Mouse (Mus musculus): ENCODE measurements at regions not wholly inside any gene's neighbourhood (a gene's known extent, or its start where the extent isn't known, plus 50 kb on each side); places are given as distances from the start of the nearest gene placed in this dataset.

DNA sequence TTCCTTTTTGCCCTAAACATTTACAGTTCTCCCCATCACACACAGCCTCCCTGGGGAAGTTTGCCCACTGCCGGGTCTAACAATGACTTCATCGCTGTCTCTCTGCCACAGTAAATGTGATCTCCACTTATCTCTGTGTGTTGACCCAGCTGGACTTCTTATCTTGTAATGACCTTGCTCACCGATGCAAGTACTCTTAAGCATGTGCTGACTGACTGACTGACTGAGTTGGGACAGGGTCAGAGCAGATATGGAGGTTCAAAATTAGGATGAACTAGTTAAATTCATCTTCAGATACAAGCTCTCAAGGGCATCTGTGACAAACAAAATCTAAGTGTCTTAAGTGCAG is 196.2 kb downstream of the Gm26897 start:
- no peak for ATAC-seq (replicated peaks; ENCODE audit: insufficient number of reproducible peaks, low FRiP score, low TSS enrichment, poor library complexity, severe bottlenecking)

DNA sequence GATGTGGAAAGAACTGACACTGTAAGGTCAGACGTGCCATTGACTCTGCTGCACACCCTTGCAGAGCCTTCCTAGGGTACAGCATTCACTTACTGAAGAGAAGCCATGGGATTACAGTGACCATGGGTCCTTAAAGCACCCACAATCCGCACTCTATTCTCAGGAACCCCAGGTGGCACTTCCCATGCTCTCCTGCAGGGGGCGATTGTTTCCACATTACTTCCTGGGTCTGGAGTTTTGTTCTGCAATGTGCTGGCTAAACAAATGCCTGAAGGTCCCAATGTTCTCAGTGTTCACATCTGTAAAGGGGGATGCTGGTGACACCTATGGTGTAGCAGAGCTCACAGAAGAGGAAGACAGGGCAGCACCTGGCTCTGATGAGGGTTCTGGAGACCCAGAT is 198.0 kb downstream of the Gm26897 start:
- ATAC-seq (replicated peaks; ENCODE audit: insufficient number of reproducible peaks, low FRiP score, low TSS enrichment, poor library complexity, severe bottlenecking) = no peak

DNA sequence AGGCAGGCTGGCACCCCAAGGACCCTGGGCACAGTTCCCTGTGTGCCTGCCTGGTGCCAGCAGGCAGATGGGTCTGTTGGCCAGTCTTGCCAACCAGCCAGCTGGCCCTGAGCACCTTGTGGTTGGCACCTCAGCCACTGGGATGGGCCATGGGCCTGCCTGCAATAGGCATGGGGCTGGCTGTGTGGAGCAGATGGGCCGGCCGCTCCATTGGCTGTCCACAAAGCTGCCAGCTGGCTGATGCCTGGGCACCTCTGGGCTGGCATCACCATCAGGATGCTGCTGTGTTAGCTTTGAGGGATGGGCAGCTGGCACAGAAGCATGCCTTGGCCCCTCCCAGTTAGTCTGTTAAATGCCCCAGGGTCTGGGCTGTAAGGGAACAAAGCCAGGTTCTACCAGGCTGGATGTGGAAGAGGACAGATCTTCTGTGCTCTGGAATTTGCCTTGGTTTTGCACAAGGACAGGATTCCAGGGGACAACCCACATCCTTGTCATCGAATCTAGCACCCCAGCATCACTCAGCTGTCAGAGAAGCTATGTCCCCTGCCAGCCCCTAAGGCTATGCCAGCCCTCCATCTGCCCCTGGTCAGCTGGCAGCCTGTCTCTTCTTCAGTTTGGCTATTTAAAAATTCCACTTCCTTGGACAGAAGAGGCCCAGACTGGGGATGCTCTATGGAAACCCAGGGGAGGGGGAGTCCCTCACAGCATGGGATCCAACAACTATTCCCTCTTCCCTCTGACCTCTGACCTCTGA is 201.8 kb downstream of the Gm26897 start:
- no peak for ATAC-seq (replicated peaks; ENCODE audit: insufficient number of reproducible peaks, low FRiP score, low TSS enrichment, poor library complexity, severe bottlenecking)

DNA sequence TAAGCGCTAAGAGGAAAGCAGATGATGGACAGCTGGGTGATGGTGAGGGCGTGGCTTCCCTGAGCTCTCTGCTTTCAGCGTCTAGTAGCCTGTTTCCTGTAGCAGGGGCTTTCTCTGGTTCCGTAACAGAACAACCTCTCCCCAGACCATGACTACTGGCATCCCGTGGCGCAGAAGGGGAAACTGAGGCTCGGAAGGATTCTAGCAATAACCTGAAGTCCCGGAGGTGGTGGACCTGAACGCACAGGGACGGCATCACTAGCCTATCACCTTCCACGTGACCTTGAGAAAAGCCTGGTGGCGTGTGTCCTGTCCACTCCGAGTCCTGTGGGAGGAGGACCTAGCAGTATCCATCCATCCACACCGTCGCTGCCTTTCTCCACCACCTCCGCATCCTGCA is 208.1 kb downstream of the Gm26897 start:
- ATAC-seq (replicated peaks; ENCODE audit: insufficient number of reproducible peaks, low FRiP score, low TSS enrichment, poor library complexity, severe bottlenecking) = no peak

DNA sequence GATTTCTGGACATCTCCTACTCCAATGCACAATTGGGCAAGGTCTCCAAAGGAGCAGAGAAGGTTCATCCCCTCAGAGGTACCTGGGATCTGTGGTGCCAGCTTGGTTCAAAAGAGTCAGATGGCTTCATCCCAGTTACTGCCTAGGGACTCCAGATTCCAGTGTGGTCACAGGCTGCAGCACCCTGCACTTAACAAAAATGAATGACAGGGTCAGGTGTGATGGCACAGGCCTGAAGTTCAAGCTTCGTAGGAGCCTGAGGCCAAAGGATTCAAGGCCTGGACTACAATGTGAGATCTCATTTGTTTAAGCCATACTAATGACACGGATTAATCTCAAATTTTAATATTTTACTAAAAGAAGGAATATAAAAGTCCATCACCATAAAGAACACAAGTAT is 209.1 kb downstream of the Gm26897 start:
- no peak for ATAC-seq (replicated peaks; ENCODE audit: insufficient number of reproducible peaks, low FRiP score, low TSS enrichment, poor library complexity, severe bottlenecking)

DNA sequence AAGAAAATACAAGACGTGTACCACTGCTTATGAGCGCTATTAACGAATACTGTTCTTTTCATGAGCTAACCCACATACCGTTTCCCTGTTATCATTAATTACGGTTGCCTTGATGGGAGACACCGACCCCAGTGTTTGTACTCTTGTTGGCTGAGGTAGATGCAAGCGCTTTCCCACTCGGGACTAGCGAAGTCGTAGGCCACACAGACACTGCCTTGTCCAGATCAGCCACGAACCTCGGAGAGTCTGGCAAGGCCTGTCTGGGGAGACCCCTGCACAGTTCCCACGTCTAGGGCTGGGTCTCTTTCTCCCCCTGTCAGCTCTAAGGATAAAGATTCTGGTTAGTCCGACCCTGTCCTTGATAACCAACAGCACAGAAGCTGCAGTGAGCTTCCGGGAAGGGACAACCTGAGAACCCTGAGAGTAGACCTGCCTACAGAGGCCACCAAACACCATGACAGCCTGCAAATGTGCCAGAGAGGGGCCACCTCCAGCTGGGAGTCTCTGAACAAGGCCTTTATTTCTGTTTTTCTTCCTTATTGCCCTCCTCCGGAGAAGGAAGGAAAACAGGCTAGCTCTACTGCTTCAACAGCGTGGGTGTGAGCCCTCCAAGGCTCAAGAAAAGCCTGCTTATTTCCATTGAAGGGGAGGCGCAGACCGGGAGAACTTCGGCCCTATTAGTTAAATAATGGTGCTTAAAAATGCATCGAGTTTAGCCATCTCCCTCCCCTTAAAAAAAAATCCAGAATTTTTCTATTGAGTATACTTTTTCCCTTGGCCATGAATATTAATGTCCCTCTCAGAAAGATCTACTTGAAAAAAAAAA is 209.8 kb downstream of the Gm26897 start:
- ATAC-seq (replicated peaks; ENCODE audit: insufficient number of reproducible peaks, low FRiP score, low TSS enrichment, poor library complexity, severe bottlenecking) = no peak

DNA sequence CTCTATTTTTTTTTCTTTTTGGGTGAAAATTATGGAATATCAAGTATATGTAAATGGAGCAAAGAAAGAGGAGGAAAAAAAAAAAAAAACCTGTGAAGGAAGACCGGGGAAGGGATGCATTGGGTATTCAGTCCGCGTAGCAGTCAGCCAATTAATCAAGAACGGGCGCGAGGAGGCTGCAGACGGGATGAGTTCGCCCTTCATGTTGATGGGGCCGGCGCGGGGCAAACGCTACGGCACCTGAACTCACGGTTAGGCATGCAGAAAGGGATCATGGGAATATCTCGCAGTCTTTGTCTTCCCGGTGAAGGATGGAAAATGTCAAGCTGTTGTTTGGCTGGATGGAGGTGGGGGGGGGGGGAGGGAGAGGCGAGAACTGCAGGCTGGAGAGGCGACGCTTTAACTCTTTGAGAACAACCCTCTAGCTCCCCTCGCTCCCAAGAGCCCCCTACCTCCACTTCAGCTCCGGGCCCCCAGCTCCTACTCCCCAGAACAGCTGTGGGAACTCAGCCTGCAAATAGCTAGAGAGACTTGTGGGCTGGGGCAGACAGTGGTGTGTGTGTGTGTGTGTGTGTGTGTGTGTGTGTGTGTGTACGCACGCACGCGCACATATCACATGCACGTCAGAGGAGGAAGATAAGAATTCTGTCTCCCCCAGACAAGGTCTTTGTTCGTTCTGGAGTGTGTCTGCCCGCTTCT is 210.7 kb downstream of the Gm26897 start:
- ATAC-seq (replicated peaks; ENCODE audit: insufficient number of reproducible peaks, low FRiP score, low TSS enrichment, poor library complexity, severe bottlenecking) = no peak

DNA sequence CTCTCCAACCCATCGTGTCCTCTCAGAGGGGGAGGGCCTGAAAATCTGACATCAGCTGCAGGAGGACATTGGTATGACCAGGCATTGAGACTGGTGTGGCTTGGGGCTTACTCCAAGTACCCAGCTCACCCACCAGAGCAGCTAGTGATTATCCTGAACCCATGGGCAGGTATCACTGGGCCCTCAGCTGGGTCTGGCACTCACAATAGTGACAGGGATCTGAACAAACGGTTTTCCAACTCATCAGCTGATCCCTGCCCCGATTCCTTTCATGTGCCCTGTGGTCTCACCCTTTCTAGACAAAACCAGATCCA is 211.2 kb downstream of the Gm26897 start:
- no peak for ATAC-seq (replicated peaks; ENCODE audit: insufficient number of reproducible peaks, low FRiP score, low TSS enrichment, poor library complexity, severe bottlenecking)

DNA sequence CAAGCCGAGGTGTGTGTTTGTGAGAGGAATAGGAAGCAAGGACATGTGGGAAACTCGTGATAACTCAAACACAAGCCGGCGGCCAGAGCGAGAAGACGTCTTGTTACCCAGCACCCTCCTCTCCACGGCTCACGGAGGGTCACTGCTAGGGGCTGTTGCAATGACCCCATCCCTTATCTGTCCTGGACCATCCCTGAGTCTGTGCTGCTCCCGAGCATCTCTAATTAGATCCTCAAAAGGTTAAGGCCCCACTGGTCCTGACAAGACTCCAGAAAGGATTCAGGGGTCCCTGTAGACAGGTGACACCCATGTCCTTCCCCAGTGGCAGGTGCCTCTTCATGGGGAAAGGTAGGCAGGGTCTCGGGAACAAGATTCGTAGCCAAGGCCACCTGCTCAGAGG is 212.6 kb downstream of the Gm26897 start:
- ATAC-seq (replicated peaks; ENCODE audit: insufficient number of reproducible peaks, low FRiP score, low TSS enrichment, poor library complexity, severe bottlenecking) = no peak

DNA sequence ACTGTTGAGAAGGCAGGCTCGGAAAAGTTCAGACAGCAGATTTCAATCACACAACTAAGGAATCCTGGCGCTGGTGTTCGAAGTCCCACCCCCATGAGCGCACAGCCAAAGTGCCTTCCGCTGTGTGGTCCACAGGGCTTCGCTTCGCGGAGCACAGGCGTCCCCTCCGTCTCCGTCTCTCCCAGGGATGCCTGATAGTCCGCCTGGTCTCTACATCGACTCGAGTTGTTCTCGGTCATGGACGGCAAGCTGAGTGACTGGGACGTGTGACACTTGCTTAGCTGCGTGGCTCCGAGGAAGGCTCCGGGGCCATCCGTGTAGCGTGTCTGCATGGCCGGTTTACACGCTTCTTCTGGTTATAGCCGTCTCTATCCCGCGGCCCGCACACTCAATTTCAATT is 224.0 kb downstream of the Gm26897 start:
- ATAC-seq (replicated peaks; ENCODE audit: insufficient number of reproducible peaks, low FRiP score, low TSS enrichment, poor library complexity, severe bottlenecking) = no peak

DNA sequence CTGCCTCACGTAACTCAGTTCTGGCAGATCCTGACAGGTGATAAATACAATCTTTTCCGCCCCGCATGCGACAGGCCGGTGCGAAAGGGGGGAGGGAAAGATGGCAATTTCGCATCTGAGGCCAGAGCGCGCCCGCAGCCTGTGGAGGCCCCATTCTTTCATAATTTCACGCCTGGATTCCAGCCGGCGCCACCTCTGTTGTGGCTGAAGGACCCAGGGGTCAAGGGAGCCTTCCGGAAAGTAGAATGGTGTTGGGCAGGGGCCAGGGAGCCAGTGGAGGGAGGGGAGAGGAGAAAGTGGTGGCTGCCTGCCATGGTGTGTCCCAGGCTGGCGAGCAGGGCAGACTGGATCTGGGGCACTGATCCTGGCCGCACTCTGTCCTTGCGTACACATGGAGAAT is 224.5 kb downstream of the Gm26897 start:
- ATAC-seq (replicated peaks; ENCODE audit: insufficient number of reproducible peaks, low FRiP score, low TSS enrichment, poor library complexity, severe bottlenecking) = no peak

DNA sequence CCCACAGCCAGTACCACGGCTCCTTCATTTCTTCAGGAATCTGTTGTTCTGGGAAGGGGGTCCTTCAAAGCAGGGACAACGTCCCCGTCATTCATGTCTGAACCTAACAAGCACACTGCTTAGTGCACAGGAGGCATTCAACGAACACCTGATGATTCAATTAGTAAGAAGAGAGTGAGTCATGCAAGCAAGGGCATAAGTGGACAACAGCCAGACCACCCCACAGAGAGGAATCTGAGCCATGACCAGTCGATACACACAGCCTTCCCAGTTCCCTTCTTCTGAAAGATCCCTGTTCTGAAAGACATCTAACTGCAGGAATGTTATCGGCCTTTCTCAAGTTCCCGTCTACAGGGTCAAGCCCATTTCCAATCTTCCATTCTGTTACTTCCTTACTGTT is 231.6 kb downstream of the Gm26897 start:
- ATAC-seq (replicated peaks; ENCODE audit: insufficient number of reproducible peaks, low FRiP score, low TSS enrichment, poor library complexity, severe bottlenecking) = no peak

DNA sequence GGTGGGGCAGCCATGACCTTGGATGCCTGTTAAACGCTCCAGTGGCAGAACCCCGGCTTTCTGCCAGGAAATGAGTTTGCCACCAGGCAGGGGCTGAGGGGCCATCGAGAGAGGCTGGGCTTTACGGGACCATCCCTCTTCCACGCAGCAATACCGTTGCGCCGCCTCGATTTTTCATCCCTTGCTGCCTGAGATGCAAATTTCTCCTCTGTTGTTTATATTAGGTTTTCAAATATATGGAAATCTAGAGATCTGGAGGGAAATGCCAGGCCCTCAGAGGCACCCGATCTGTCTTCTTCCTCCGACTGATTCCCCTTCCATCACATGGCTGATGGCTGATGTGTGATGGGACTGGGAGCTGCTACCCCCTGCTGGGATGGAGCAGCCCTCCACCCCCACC is 234.4 kb downstream of the Gm26897 start:
- no peak for ATAC-seq (replicated peaks; ENCODE audit: insufficient number of reproducible peaks, low FRiP score, low TSS enrichment, poor library complexity, severe bottlenecking)

DNA sequence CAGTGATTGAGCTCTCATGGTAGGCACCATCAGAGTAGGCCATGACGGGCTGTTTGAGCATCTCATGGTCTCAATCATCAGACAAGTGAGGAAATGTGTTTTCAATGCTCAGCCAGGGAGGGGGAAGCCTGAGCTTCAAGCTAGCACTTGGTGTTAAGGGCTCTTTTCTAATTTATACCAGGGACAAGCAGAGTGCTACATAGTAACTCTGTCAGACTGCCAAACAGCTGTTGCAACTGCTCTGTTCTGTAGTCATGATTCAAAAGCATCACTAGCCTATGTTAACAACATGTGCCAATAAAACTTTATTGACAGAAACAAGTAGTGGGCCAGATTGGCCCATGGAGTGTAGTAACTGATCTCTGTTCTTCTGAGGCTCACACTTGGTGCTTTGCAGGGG is 235.0 kb downstream of the Gm26897 start:
- no peak for ATAC-seq (replicated peaks; ENCODE audit: insufficient number of reproducible peaks, low FRiP score, low TSS enrichment, poor library complexity, severe bottlenecking)

DNA sequence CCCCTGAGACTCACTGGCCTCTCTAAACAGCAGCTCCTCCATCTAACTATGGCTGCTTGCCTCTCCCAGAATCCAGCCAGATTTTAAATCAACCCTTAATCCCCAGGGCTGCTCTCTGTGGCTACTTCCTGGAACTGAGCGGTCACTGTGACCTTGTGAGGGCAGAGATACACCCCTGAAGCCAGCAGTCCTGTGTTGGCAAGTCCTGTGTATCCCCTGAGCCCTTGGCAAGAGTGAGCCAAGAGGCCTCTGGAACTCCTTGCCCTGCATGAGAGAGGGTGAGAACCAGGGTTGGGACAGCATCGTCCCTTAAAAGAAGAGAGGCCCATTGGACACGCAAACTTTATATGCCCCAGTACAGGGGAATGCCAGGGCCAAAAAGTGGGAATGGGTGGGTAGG is 237.5 kb downstream of the Gm26897 start:
- no peak for ATAC-seq (replicated peaks; ENCODE audit: insufficient number of reproducible peaks, low FRiP score, low TSS enrichment, poor library complexity, severe bottlenecking)

DNA sequence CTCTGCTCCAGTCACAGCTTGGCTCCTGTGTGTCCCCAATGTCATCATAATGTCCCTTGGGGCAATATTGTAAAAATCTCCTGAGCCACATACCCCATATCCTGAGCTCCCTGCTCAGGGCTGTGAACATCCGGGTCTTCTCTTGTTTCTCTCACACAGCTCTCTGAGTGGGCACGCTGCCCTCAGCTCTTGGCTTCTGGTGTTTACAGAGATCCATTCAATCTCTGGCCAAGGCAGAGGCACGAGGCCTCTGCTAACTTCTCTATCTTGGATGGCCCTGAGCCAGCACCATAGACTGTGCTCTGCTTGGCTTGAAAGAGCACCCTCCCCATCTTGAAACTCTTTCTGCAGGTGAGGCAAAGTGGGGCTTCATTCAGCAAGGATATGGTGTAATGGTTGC is 238.2 kb downstream of the Gm26897 start:
- ATAC-seq (replicated peaks; ENCODE audit: insufficient number of reproducible peaks, low FRiP score, low TSS enrichment, poor library complexity, severe bottlenecking) = no peak

DNA sequence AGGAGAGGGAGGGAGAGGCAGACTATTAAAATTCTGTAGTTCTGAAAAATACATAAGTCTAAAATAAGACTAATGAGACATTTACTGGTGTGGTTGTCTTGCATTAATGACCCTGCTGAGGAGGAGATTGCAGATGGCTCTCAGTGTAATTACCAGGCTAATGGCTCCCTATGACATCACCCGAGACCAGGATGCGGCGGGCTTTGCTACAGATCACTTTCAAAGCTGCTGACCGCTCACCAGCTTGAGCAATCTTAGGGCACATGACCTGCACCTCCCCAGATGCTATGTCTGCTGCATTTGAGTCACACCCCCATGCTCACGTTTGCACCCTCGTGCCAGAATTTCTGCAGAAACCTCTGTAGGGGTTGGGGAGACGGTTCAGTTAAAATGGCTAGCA is 242.0 kb downstream of the Gm26897 start:
- no peak for ATAC-seq (replicated peaks; ENCODE audit: insufficient number of reproducible peaks, low FRiP score, low TSS enrichment, poor library complexity, severe bottlenecking)

DNA sequence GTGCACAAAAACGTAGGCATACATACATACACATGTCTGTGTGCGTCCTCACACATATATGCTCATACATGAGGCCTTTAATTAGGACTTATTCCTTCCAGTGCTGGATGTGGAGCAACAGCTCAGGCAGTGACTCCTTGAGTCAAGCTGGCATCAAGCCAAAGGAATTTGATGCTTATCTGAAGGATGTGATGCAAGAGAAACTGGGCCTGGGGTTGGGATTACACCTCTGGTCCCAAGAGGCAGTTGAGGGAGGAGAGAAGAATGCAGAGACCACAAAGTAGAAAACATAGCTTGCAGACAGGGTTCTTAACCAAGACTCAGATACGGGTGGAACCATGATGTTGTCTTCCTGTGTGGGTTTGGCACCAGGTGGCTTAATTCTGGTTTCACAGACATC is 245.9 kb downstream of the Gm26897 start:
- no peak for ATAC-seq (replicated peaks; ENCODE audit: insufficient number of reproducible peaks, low FRiP score, low TSS enrichment, poor library complexity, severe bottlenecking)

DNA sequence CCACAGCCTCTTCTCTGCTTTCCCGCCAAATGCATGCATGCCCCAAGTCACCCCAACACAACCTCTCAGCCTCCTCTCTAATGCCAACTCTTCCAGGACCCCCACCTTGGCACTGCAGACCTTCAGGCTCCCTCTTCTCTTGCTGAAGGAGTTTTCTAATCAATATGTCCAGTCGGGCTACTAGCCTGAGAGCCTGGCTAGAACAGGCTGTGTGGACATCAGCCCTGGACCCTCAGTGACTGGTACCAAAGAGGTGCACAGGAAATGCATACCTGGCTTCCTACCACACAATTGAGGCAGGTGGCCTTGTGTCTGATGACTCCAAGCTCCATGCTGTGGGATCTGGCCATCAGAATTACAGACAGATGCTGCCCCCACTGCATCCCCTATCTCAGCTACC is 248.4 kb downstream of the Gm26897 start:
- ATAC-seq (replicated peaks; ENCODE audit: insufficient number of reproducible peaks, low FRiP score, low TSS enrichment, poor library complexity, severe bottlenecking) = no peak

DNA sequence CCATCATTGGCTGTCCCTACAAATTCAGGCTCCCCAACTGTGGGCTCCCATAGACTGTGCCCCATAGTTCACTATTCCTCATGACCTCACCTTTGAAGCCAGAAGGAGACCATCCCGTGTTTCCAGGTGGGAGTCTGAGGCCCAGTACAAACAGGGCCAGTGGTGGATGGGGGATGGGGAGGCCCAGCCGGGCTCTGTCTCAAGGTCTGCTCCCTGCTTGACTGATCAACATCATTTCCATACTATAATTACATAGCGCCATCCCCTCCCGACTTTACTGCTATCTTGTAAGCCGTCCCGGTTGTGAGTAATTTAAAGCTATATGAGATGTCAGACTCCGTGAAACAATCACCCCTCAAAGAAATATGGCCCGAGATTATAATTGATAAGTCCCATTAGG is 252.3 kb downstream of the Gm26897 start:
- no peak for ATAC-seq (replicated peaks; ENCODE audit: insufficient number of reproducible peaks, low FRiP score, low TSS enrichment, poor library complexity, severe bottlenecking)
